ENCODE assay signal across 19 mouse cellular contexts in genomic region chr4:132735894-132736293, GRCm38 (mm10). TPM values are rescaled to one million over a fixed set of nuclear protein-coding genes. Genes with fewer than 3 reads are reported as not detected.
DNase-seq lines count a peak whose midpoint lies in the region; ATAC-seq and TF ChIP-seq lines count a peak whose summit lies in the region.
"Had no signal": no experiment of that assay in that cellular context is flagged by ENCODE, and none has a peak within 500 bp of the region (broad histone marks: within the 10 kb centered on the region; RNA-seq: fewer than 3 reads in every experiment).

No protein-coding gene starts in this region.

- peaks cover 38% of the 10 kb centered on the region for H3K36me3 ChIP-seq in E14TG2a.4 (ENCODE audit: insufficient read depth, low read length)
- H3K36me3 ChIP-seq in small intestine, adult 2 months (ENCODE audit: control insufficient read depth, insufficient read depth, low read length), result peaks cover 16% of the 10 kb centered on the region
- H3K36me3 ChIP-seq in embryonic facial prominence, embryonic 10.5 days (replicated peaks), result no peaks in the 10 kb centered on the region
- H3K36me3 ChIP-seq: embryonic facial prominence, embryonic 13.5 days; limb, embryonic 15.5 days; midbrain, embryonic 10.5 days had no signal

- H3K27ac ChIP-seq in small intestine, adult 2 months (ENCODE audit: insufficient read depth, low read depth, low read length), result no peak overlapping the region
- no peak overlapping the region for H3K27ac ChIP-seq in embryonic facial prominence, embryonic 10.5 days (replicated peaks)
- H3K27ac ChIP-seq: embryonic facial prominence, embryonic 13.5 days; hindbrain, postnatal 0 days; layer of hippocampus, adult 2 months; limb, embryonic 15.5 days; midbrain, embryonic 10.5 days had no signal

- H3K27me3 ChIP-seq in E14TG2a.4 (ENCODE audit: insufficient read depth, low read length), result no peaks in the 10 kb centered on the region
- no peaks in the 10 kb centered on the region for H3K27me3 ChIP-seq in small intestine, adult 2 months (ENCODE audit: control insufficient read depth, insufficient read depth, low read length)
- no peaks in the 10 kb centered on the region for H3K27me3 ChIP-seq in embryonic facial prominence, embryonic 10.5 days (replicated peaks; ENCODE audit: low read depth, poor library complexity, severe bottlenecking)
- H3K27me3 ChIP-seq: embryonic facial prominence, embryonic 13.5 days; limb, embryonic 15.5 days; Patski had no signal

- H3K4me1 ChIP-seq in E14TG2a.4 (replicated peaks; ENCODE audit: low read depth, low read length), result peaks cover 57% of the 10 kb centered on the region
- H3K4me1 ChIP-seq in small intestine, adult 2 months (ENCODE audit: control insufficient read depth, insufficient read depth, insufficient read length, low read length), result peaks cover 8% of the 10 kb centered on the region; the same call in 1 of the 2 replicates
- peaks cover 20% of the 10 kb centered on the region for H3K4me1 ChIP-seq in embryonic facial prominence, embryonic 10.5 days

- peak; percentile 10 for DNase-seq in kidney, adult 18-20 months
- DNase-seq in kidney, postnatal 14 days, result no peak
- peak; percentile 21 for DNase-seq in kidney, postnatal 10 days
- DNase-seq in ovary, postnatal 14 days (ENCODE audit: low spot score), result no peak
- DNase-seq in embryonic facial prominence, embryonic 10.5 days (ENCODE audit: low spot score), result no peak
- DNase-seq: gastrocnemius, postnatal 10 days; heart, postnatal 14 days; spleen, adult 18-20 months; thymus, postnatal 36 days had no signal

- peak overlapping the region; percentile 79; the same call in 1 of the 2 replicates for H3K4me3 ChIP-seq in E14TG2a.4 (replicated peaks; ENCODE audit: low read length)
- no peak overlapping the region for H3K4me3 ChIP-seq in small intestine, adult 2 months (ENCODE audit: low read depth, low read length)
- H3K4me3 ChIP-seq in embryonic facial prominence, embryonic 10.5 days, result no peak overlapping the region
- H3K4me3 ChIP-seq: embryonic facial prominence, embryonic 13.5 days; layer of hippocampus, adult 2 months; limb, embryonic 15.5 days; midbrain, embryonic 10.5 days; myocyte had no signal

- 33% methylated on average over 3 of the region's 3 CpGs for WGBS in small intestine, adult 2 months
- 66% methylated on average over 3 of the region's 3 CpGs for WGBS in embryonic facial prominence, embryonic 10.5 days

- TF ChIP-seq POLR2A in small intestine, adult 2 months (IDR thresholded peaks at IDR 0.05; ENCODE audit: low read depth, low read length), result no peak

- TF ChIP-seq CTCF in E14TG2a.4 (conservative IDR thresholded peaks at IDR 0.05; ENCODE audit: low read length), result no peak
- TF ChIP-seq CTCF in small intestine, adult 2 months (IDR thresholded peaks at IDR 0.05; ENCODE audit: extremely low read depth, insufficient read length, insufficient replicate concordance, low read depth, low read length), result peak; percentile 43; the same call in 1 of the 2 replicates

- no peak for ATAC-seq in monocyte, adult 5-6 weeks (replicated peaks; ENCODE audit: insufficient number of reproducible peaks, low FRiP score, low TSS enrichment, poor library complexity, severe bottlenecking)
- ATAC-seq: hindbrain, postnatal 0 days; Patski had no signal

- peaks cover 19% of the 10 kb centered on the region for H3K9me3 ChIP-seq in E14TG2a.4 (ENCODE audit: low read length)
- no peaks in the 10 kb centered on the region for H3K9me3 ChIP-seq in embryonic facial prominence, embryonic 10.5 days
- H3K9me3 ChIP-seq: embryonic facial prominence, embryonic 13.5 days; limb, embryonic 15.5 days; midbrain, embryonic 10.5 days had no signal

RNA-seq across cellular contexts. Expression of gene Xkr8, which starts 3.5 kb away (rescaled TPM):
- 3.2 and 6.0 TPM in 2 replicates for polyA plus RNA-seq in small intestine, adult 2 months (2012; rRNA removed)
- polyA plus RNA-seq in embryonic facial prominence, embryonic 10.5 days (2016; fragmentation: Nextera tagmentation; extraction: Ambion mirVana), result 5.1 and 5.7 TPM in 2 replicates
- 3.8 to 7.9 TPM (median 4.4 TPM) in 3 replicates for total RNA-seq in monocyte, adult 5-6 weeks (2017)

RNA-seq across cellular contexts. Expression of gene Smpdl3b, which starts 21.2 kb away (rescaled TPM):
- polyA plus RNA-seq in small intestine, adult 2 months (2012; rRNA removed), result 126 and 144 TPM in 2 replicates
- polyA plus RNA-seq in embryonic facial prominence, embryonic 10.5 days (2016; fragmentation: Nextera tagmentation; extraction: Ambion mirVana), result 4.3 and 4.4 TPM in 2 replicates
- 108 to 191 TPM (median 160 TPM) in 3 replicates for total RNA-seq in monocyte, adult 5-6 weeks (2017)

RNA-seq across cellular contexts. Expression of gene Rpa2, which starts 32.2 kb away (rescaled TPM):
- polyA plus RNA-seq in small intestine, adult 2 months (2012; rRNA removed), result 4.8 and 8.7 TPM in 2 replicates
- polyA plus RNA-seq in embryonic facial prominence, embryonic 10.5 days (2016; fragmentation: Nextera tagmentation; extraction: Ambion mirVana), result 173 and 192 TPM in 2 replicates
- 39.3 to 41.2 TPM (median 40.2 TPM) in 3 replicates for total RNA-seq in monocyte, adult 5-6 weeks (2017)

Comparison
In these comparisons a context has a peak if more than half of its experiments do, and no peak if none do; other contexts are left out.
1. DNase-seq: peak in kidney, adult 18-20 months (single experiment) and kidney, postnatal 10 days (single experiment); none in kidney, postnatal 14 days (single experiment), ovary, postnatal 14 days (single experiment) and embryonic facial prominence, embryonic 10.5 days (single experiment).
2. RNA of gene Smpdl3b, which starts 21.2 kb away (polyA plus RNA-seq): 126 to 144 TPM in small intestine, adult 2 months; 4.3 to 4.4 TPM in embryonic facial prominence, embryonic 10.5 days; every median in the first group is over 10 times any median in the second.
3. RNA of gene Rpa2, which starts 32.2 kb away (polyA plus RNA-seq): 173 to 192 TPM in embryonic facial prominence, embryonic 10.5 days; 4.8 to 8.7 TPM in small intestine, adult 2 months; every median in the first group is over 10 times any median in the second.